In the genomic region with DNA sequence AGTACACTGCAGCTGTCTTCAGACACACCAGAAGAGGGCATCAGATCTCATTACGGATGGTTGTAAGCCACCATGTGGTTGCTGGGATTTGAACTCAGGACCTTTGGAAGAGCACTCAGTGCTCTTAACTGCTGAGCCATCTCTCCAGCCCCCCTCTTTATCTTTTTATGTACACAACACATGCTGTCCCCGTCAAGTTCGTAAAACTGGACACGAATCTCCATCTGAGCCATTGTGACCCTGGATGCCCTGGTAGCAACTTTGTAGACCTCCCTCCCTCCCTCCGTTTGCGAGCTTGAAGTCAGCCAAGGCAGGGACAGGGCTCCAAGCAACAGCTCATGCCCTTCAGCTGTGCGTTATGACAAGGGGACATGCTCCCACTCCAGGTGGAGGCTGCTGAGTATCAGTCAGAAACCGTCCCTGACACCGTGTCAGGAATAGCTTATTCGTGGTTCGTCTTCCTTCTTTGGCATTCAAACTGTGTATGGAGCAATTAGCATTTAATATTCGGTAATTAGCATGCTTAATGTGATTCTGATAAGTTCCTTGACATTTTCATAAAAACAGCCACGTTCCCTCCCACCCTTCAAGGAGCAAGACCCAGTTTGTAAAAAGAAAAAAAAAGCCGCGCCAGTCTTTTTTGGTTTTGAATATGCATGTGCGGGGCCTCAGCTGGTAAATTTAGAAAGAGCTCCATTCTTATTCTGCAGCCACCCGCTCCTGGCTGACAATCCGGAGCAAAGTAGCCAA, we compare ENCODE assay signal across 1 mouse cellular context.
TF ChIP-seq lines count a peak whose summit lies in the region.

No protein-coding gene starts in this region.

TF ChIP-seq in MEL, 35 proteins besides CTCF, POLR2A, EP300 and RAD21:
- TF ChIP-seq CHD1 (IDR thresholded peaks at IDR 0.05; ENCODE audit: low read depth, low read length), result 0 out of 2 replicates have a peak, but pooled peaks have one; percentile 84
- TF ChIP-seq NELFE (IDR thresholded peaks at IDR 0.05; ENCODE audit: low read depth, low read length), result peak; percentile 16; the same call in 1 of the 2 replicates
- TF ChIP-seq POLR2AphosphoS2 (IDR thresholded peaks at IDR 0.05; ENCODE audit: low read length), result no peak
- TF ChIP-seq USF2 (IDR thresholded peaks at IDR 0.05; ENCODE audit: borderline replicate concordance in 1 of 2, insufficient read depth in 1 of 2, low read depth in 1 of 2, low read length in 2 of 2), result no peak
- peak; percentile 53; the same call in 1 of the 2 replicates for TF ChIP-seq ETS1 (IDR thresholded peaks at IDR 0.05; ENCODE audit: low read depth, low read length)
- peak; percentile 79 for TF ChIP-seq TBP (IDR thresholded peaks at IDR 0.05; ENCODE audit: low read depth, low read length)
- TF ChIP-seq MYB (IDR thresholded peaks at IDR 0.05; ENCODE audit: low read depth, low read length), result no peak
- peak; percentile 70; the same call in 1 of the 2 replicates for TF ChIP-seq E2F4 (IDR thresholded peaks at IDR 0.05; ENCODE audit: borderline replicate concordance, low read depth, low read length)
- TF ChIP-seq ELF1 (IDR thresholded peaks at IDR 0.05; ENCODE audit: low read depth, low read length), result no peak
- no peak for TF ChIP-seq MAFK (IDR thresholded peaks at IDR 0.05; ENCODE audit: borderline replicate concordance, low read depth, low read length)
- 0 out of 2 replicates have a peak, but pooled peaks have one; percentile 9 for TF ChIP-seq UBTF (IDR thresholded peaks at IDR 0.05; ENCODE audit: borderline replicate concordance, insufficient read depth, low read depth, low read length)
- peak; percentile 87 for TF ChIP-seq ZNF384 (IDR thresholded peaks at IDR 0.05; ENCODE audit: low read depth, low read length)
- TF ChIP-seq SIN3A (IDR thresholded peaks at IDR 0.05; ENCODE audit: low read length), result peak; percentile 84; the same call in 1 of the 2 replicates
